Mouse (Mus musculus) spleen, adult 12 weeks (tissue): Measurements from ENCODE around the gene Capn9.

Experiments used
- DNase-seq: peaks from one replicate; pipeline ENCODE4 v3.0.0; 2022; ENCODE audit warnings: low spot score

The Capn9 gene

DNA sequence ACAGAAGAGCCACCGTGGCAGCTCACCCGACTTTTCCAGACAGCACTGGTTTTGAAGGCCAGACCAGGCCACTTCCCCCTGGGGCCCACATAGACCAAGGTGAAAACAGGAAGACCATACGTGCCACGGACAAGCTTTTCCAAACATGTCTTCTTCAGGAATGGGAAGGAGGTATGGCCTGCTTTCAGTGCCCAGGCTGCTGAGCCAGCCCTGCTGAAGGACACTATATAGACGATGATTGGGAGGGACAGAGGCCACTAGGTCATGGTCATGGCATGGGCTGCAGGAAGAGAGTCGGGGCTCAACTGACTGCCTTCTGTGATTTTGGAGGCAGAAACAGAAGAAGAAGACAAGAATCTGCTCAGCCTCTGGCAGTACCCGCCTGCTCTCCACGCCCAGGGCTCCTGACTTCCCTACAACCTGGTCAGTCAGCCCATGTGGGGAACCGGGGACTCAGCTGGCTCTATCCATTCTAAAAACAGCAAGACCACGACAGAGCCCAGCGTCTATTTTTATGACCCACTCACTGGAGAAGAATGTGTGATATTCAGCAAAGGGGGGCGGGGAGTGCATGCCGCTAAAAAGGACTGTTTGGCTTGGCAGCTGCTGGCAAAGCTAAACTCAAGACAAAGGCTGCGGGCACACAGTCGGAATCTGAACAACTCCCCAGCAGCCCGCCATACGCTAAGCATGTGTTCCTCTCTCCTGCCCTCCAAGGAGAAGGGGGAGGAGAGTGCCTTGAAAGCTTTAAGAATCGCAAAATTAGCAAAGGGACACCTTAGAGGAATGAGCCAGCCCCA is 67.8 kb downstream of the Capn9 start:
- no peak for DNase-seq

DNA sequence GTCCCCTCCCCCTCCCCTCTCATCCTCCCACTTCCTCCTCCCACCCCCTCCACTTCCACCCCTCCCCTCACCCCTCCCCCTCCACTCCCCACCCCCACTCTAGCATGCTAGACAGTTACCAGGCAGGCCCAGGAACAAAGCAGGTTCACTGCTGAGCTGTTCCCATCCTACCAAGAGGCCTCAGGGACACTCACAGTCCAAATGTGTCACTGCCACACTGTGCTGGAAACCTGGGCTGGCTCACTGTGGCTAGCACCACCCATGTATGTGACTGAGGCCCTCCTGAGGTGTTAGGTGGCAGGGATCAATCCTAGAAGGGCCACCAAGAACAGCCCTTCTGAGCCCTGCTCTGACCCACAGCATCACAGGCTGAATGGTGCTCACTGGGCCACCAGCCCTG is 72.4 kb downstream of the Capn9 start:
- no peak for DNase-seq

DNA sequence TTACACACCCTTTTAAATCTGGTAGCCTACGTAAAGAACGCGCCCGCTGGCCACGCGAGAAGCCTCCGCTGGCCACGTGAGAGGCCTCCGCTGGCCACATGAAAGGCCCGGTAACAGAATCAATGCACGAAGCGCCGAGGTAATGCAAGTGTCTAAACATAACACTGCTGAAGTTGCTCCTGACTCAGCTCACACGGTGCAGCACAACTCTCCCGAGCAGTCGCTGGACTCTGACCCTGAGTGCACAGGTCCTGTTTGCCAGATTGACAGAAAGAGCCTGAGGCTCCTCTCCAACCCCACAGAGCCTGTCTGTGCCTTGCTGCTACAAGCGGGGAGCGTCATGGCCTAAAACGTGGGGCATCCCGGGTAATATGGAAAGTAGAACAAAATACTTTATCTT is 75.9 kb downstream of the Capn9 start:
- no peak for DNase-seq

DNA sequence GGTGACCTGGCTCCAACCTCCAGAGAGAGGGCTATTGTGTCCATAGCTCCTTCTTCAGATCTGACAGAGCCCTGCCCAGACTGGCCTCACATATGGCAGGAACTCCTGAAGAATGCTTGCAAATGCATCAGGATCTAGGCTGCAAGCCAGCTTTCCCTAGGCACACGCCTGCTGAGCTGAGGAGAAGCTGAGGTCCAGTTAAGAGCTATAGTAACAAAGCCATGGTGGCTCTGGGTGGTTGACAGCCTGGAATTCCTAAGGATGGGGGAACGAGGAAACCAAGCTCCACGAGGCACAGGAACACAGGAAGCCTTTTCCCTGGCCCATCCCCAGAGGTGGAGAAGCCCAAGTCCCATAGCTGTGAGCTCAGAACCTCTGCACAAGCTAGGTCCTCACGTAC is 76.6 kb downstream of the Capn9 start:
- no peak for DNase-seq

DNA sequence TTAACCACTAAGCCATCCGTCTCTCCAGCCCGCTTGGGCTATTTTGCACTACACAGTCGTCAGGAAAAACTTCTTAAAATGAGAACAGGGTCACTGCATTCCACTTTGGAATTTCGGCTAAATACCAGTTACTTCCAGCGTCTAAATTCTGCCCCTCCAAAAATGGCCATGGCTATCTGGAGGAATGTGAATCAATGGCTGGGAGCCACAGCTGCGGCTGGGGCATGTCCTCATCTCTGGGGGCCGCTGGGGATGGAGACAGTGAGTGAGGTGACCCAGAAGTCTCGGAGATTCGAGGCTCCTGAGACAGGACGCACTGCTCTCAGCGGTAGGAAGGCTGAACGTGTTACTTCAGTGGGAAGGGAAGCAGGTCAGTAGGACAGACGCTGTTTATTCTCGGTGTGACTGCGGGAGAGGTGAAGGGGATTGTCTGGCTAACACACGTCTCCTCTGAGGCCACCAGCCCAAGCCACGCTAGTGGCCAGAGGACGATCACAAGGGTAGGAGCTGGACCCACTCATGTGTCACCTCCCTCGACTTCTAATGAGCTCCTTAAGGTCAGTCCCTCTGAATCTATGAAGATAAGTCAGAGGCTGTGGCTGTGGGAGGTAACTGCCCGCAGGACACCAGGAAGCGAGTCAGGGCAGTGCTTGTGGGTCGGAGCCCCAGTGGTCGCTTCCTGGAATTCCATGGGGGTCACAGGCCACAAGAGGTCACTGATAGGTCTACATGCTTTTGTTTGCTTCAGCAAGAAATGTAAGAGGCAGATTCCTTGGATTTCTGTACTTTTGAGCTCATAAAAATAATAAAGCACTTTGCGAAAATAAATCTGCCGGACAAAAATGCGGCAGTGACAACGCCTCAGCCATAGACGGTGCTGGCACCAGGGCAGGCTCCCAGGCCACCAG is 77.9 kb downstream of the Capn9 start:
- no peak for DNase-seq

DNA sequence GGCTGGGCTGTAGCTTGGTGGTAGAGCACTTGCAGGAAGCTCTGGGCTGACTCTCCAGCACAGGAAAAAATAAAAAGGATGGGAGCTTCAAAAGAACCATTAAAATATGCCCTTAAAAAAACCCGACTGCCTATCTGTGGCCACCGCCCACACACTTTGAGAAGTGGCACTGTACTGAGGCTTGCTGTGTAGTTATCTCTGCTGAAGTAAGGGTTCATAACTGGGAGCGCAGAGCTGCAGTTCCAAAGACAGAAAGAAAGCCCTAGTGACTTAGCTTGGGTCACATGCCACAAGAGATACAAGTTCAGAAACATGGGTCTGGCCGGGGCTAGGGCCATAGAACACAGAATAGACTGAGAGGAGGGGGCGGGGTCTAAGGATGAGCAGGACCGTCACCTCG is 82.0 kb downstream of the Capn9 start:
- peak; percentile 50 for DNase-seq

DNA sequence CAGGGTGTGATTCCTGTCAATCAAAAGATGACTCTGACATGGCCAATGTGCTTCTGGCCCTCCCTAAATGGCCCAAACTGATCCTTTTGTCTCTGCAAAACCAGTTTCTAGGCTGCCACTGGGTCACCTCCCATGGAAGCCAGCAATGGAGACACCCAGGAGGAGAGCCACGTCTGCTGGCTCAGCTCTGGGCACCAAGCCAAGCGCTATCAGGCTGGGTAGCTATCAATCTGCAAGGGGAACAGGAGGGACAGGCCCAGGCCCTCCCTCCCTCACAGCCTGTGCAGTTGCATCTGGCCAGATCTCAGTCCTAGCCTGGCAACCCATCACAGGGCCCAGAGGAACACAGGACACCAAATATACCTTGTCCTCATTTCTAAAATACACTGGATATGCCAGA is 82.5 kb downstream of the Capn9 start:
- peak; percentile 76 for DNase-seq

DNA sequence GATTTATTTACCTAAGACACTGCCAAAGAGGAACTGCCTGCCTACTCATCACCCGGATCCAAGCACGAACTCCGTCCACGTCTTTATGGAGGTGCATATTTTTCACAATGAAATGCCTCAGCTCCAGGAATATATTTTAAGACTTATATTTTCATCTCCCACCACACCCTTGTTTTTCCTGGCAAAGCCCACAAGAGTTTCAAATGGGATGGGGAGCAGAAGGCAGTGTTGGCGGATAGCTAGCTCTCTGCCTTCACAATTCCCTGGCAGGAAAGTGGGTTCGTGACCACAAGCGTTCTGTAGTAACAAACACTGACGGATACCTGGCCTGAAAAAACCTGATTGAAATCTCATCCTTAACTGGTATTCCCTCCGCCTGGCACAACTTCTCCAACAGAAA is 85.9 kb downstream of the Capn9 start:
- no peak for DNase-seq

DNA sequence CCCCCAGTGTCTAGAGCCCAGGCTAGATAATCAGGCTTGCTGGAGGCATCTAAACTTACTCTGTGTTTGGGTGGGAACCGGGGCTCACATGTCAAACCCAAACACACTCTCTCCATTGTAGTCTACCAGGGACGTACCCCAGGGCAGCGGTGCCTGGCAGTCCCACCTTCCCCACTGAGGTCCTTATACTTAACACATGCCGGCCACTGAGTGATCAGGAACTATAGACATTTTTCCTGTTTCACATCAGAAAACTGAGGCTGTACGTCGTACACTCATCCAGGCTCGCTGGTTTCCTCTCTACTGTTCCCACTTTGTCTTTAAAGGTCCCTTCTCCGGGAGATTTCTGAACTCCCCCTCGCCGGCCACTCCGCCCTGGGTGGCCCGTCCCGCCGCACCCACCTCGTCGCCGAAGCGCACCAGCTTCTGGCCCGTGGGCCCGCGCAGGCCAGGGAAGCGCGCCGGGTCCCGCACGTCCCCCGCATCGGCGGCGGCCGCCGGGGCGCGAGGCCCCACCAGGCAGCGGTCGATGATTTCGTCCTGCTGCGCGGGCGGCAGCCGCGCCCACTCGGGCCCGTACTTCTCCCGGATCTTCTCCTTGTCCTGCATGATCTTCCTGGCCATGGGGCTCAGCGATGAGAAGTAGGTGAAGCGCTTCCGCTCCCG is 86.7 kb downstream of the Capn9 start:
- peak; percentile 23 for DNase-seq

DNA sequence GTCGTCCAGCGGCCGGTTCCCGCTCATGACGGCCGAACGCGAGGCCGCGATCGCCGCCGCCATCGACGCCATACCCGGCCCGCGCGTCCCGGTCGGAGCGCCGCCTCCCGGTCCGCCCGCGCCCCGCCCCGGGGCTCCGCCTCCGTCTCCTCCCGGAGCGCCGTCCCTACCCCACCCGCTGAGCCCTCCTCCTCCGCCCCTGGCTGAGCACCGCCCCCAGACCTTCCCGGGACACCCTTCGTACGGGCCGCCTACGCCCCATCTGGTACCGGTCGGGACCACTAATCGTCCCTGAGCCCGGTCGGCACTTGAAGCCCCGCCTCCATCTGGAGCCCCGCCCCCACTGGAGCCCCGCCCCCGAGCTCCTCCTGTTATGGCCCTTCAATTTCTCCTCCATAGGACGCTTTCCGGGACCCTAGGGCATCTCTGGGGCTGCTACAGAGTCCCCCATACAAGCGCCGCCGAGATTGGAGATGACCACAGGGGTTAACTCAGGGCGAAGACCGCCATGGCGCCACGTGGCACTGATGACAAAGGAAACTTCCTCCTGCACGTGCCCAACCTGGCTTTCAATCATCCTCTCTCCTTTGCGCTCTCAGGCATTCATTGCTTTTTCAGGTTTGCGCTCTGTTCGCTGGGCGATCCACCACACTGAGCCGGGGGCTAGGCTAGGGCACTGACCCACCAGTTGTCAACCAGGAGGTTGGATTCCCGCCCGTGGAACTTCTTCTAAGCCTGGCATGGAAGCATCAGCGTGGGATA is 87.4 kb downstream of the Capn9 start, which contains the start of gene 2310022B05Rik:
2310022B05Rik (minus strand) TSS at position 258 of the 762 bp plus-strand sequence.
- DNase-seq, result peak; percentile 82

DNA sequence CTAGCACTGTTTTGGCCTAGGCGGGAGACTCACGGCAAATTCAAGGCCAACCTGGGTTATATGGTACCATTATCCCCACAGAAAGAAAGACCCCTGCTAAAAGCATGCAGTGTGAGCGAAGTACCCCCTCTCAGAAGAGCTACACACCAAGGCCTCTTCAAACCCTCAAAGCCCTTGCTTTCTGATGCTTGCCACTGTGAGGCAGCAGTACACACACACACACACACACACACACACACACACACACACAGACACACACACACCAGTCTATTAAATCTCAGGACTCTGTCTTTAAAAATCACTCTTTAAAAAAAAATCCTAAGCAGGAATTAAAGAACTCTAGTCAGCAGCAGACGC is 87.9 kb downstream of the Capn9 start:
- no peak for DNase-seq

DNA sequence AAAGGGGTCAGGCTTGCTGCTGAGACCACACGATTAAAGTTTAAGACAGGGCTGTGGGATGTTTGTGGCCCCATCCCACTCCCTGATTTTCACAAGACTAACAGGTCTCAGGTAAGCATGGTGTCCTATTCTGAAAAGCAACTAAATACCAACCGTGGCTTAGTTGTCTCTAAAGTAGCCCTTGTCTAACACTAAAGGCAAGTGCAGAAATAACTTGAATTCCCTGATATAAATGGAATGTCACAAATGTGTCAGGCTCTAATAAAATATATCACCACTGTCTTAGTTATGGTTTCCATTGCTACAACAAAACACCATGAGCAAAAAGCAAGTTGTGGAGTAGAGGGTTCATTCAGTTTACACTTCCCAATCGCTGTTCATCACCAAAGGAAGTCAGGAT is 88.5 kb downstream of the Capn9 start:
- DNase-seq, result no peak
